Mouse (Mus musculus) heart, adult 2 months (tissue): ENCODE data around the gene Srek1ip1.

Experiments used
- CTCF ChIP-seq: fragments of 200-600 bp; IDR thresholded peaks from 2 replicates; pipeline ENCODE4 v1.8.1; 2022; ENCODE audit warnings: antibody characterized with exemption, mild to moderate bottlenecking, moderate library complexity
- EP300 ChIP-seq: fragments of 200-500 bp; IDR thresholded peaks from 2 replicates; pipeline ENCODE4 v1.6.1; 2011; ENCODE audit warnings: low read depth, low read length, control low read depth; ENCODE audit not compliant: insufficient read depth
- POLR2A ChIP-seq: fragments of 200-500 bp; IDR thresholded peaks from 2 replicates; pipeline ENCODE4 v1.6.1; 2011; ENCODE audit warnings: mild to moderate bottlenecking, low read depth, low read length, control low read depth; ENCODE audit not compliant: insufficient read depth

GRCm38 (mm10) chr13:104832811-104833210 is 40.5 kb downstream of the Srek1ip1 start:
- no peak for TF ChIP-seq POLR2A
- TF ChIP-seq CTCF: no peak
- TF ChIP-seq EP300: no peak
